In genomic region chr1:36073566-36073965, GRCm38 (mm10) we compare ENCODE assay signal across 9 mouse cellular contexts. TPM values are rescaled to one million over a fixed set of nuclear protein-coding genes. Genes with fewer than 3 reads are reported as not detected.
A peak's percentile ranks its signal among the peaks of the same experiment; 100 is the strongest.
DNase-seq lines count a peak whose midpoint lies in the region; ATAC-seq and TF ChIP-seq lines count a peak whose summit lies in the region.
"Had no signal": no experiment of that assay in that cellular context is flagged by ENCODE, and none has a peak within 500 bp of the region (broad histone marks: within the 10 kb centered on the region; RNA-seq: fewer than 3 reads in every experiment).

No protein-coding gene starts in this region.

- no peak for ATAC-seq in embryonic facial prominence, embryonic 12.5 days (ENCODE audit: insufficient number of reproducible peaks, insufficient read depth, low FRiP score, low TSS enrichment)
- no peak for ATAC-seq in liver, embryonic 11.5 days (replicated peaks; ENCODE audit: low FRiP score)
- ATAC-seq in neural tube, embryonic 14.5 days (ENCODE audit: low read depth), result no peak
- ATAC-seq: forebrain, embryonic 15.5 days had no signal

- H3K9me3 ChIP-seq in embryonic facial prominence, embryonic 12.5 days, result no peaks in the 10 kb centered on the region
- no peaks in the 10 kb centered on the region for H3K9me3 ChIP-seq in embryonic facial prominence, embryonic 10.5 days
- no peaks in the 10 kb centered on the region for H3K9me3 ChIP-seq in liver, embryonic 11.5 days (ENCODE audit: control insufficient read depth, low read length)
- H3K9me3 ChIP-seq in neural tube, embryonic 14.5 days (ENCODE audit: control insufficient read depth, low read length), result no peaks in the 10 kb centered on the region
- H3K9me3 ChIP-seq: forebrain, embryonic 15.5 days had no signal

- peaks cover 3% of the 10 kb centered on the region; the same call in 1 of the 2 replicates for H3K36me3 ChIP-seq in embryonic facial prominence, embryonic 12.5 days
- H3K36me3 ChIP-seq in embryonic facial prominence, embryonic 10.5 days (replicated peaks), result peaks cover 59% of the 10 kb centered on the region
- no peaks in the 10 kb centered on the region for H3K36me3 ChIP-seq in kidney, adult 2 months (ENCODE audit: control insufficient read depth, insufficient read depth, low read length)
- peaks cover 16% of the 10 kb centered on the region for H3K36me3 ChIP-seq in liver, embryonic 11.5 days (ENCODE audit: control insufficient read depth, insufficient read depth, low read length)
- H3K36me3 ChIP-seq in neural tube, embryonic 14.5 days (ENCODE audit: control insufficient read depth, insufficient read depth, low read length), result no peaks in the 10 kb centered on the region
- H3K36me3 ChIP-seq in thymus, adult 2 months (ENCODE audit: control insufficient read depth, insufficient read depth, low read length), result 0 out of 2 replicates have a peak, but pooled peaks cover 12% of the 10 kb centered on the region
- H3K36me3 ChIP-seq: forebrain, embryonic 15.5 days had no signal

- DNase-seq in embryonic facial prominence, embryonic 10.5 days (ENCODE audit: low spot score), result no peak
- peak; percentile 71 for DNase-seq in kidney, adult 2 months
- no peak for DNase-seq in kidney, postnatal 4 days
- DNase-seq in liver, embryonic 11.5 days (ENCODE audit: low spot score), result no peak
- no peak for DNase-seq in frontal cortex, postnatal 14 days (ENCODE audit: low spot score in 2 of 2)
- no peak for DNase-seq in thymus, adult 2 months

- no peaks in the 10 kb centered on the region; the same call in 1 of the 2 replicates for H3K27me3 ChIP-seq in embryonic facial prominence, embryonic 12.5 days
- peaks cover 11% of the 10 kb centered on the region for H3K27me3 ChIP-seq in embryonic facial prominence, embryonic 10.5 days (replicated peaks; ENCODE audit: low read depth, poor library complexity, severe bottlenecking)
- no peaks in the 10 kb centered on the region for H3K27me3 ChIP-seq in kidney, adult 2 months (replicated peaks; ENCODE audit: control insufficient read depth, insufficient read depth, low read length)
- no peaks in the 10 kb centered on the region for H3K27me3 ChIP-seq in liver, embryonic 11.5 days (replicated peaks; ENCODE audit: control insufficient read depth, insufficient read depth, low read length)
- no peaks in the 10 kb centered on the region for H3K27me3 ChIP-seq in neural tube, embryonic 14.5 days (ENCODE audit: control insufficient read depth, insufficient read depth, low read length)
- no peaks in the 10 kb centered on the region for H3K27me3 ChIP-seq in thymus, adult 2 months (ENCODE audit: control insufficient read depth, insufficient read depth, low read length)
- H3K27me3 ChIP-seq: forebrain, embryonic 15.5 days had no signal

- H3K9ac ChIP-seq in embryonic facial prominence, embryonic 12.5 days, result no peak overlapping the region
- H3K9ac ChIP-seq in liver, embryonic 11.5 days (ENCODE audit: low read depth, low read length), result no peak overlapping the region
- no peak overlapping the region for H3K9ac ChIP-seq in neural tube, embryonic 14.5 days (replicated peaks; ENCODE audit: low read depth, low read length)
- H3K9ac ChIP-seq: forebrain, embryonic 15.5 days had no signal

- no peak overlapping the region for H3K4me3 ChIP-seq in embryonic facial prominence, embryonic 12.5 days
- no peak overlapping the region for H3K4me3 ChIP-seq in embryonic facial prominence, embryonic 10.5 days
- H3K4me3 ChIP-seq in kidney, adult 2 months (ENCODE audit: insufficient read depth, low read depth, low read length), result peak overlapping the region; percentile 40
- no peak overlapping the region for H3K4me3 ChIP-seq in liver, embryonic 11.5 days (ENCODE audit: low read depth, low read length)
- H3K4me3 ChIP-seq in neural tube, embryonic 14.5 days (ENCODE audit: low read depth, low read length), result no peak overlapping the region
- H3K4me3 ChIP-seq in thymus, adult 2 months (ENCODE audit: control insufficient read depth, insufficient read depth, low read length), result no peak overlapping the region
- H3K4me3 ChIP-seq: forebrain, embryonic 15.5 days had no signal

- no peak overlapping the region for H3K27ac ChIP-seq in embryonic facial prominence, embryonic 12.5 days
- no peak overlapping the region for H3K27ac ChIP-seq in embryonic facial prominence, embryonic 10.5 days (replicated peaks)
- H3K27ac ChIP-seq in kidney, adult 2 months (ENCODE audit: insufficient read depth, low read depth, low read length), result peak overlapping the region; percentile 80
- H3K27ac ChIP-seq in liver, embryonic 11.5 days (ENCODE audit: low read depth, low read length), result peak overlapping the region; percentile 26; the same call in 1 of the 2 replicates
- no peak overlapping the region for H3K27ac ChIP-seq in neural tube, embryonic 14.5 days (ENCODE audit: low read depth, low read length)
- H3K27ac ChIP-seq in thymus, adult 2 months (ENCODE audit: control insufficient read depth, insufficient read depth, low read length), result no peak overlapping the region
- H3K27ac ChIP-seq: forebrain, embryonic 15.5 days had no signal

- peaks cover 46% of the 10 kb centered on the region for H3K4me1 ChIP-seq in embryonic facial prominence, embryonic 12.5 days
- peaks cover 75% of the 10 kb centered on the region for H3K4me1 ChIP-seq in embryonic facial prominence, embryonic 10.5 days
- peaks cover 69% of the 10 kb centered on the region for H3K4me1 ChIP-seq in kidney, adult 2 months (ENCODE audit: control insufficient read depth, insufficient read depth, low read length)
- H3K4me1 ChIP-seq in liver, embryonic 11.5 days (replicated peaks; ENCODE audit: control insufficient read depth, insufficient read depth, low read length), result peaks cover 69% of the 10 kb centered on the region
- peaks cover 65% of the 10 kb centered on the region for H3K4me1 ChIP-seq in neural tube, embryonic 14.5 days (ENCODE audit: control insufficient read depth, insufficient read depth, low read length)
- peaks cover 37% of the 10 kb centered on the region for H3K4me1 ChIP-seq in thymus, adult 2 months (replicated peaks; ENCODE audit: control insufficient read depth, insufficient read depth, low read length)

- 0 out of 2 replicates have a peak overlapping the region, but pooled peaks have one; percentile 98 for H3K4me2 ChIP-seq in embryonic facial prominence, embryonic 12.5 days (replicated peaks)
- peak overlapping the region; percentile 91; the same call in 1 of the 2 replicates for H3K4me2 ChIP-seq in liver, embryonic 11.5 days
- peak overlapping the region; percentile 98 for H3K4me2 ChIP-seq in neural tube, embryonic 14.5 days (ENCODE audit: low read depth, low read length)

- 72% methylated on average over 8 of the region's 8 CpGs for WGBS in embryonic facial prominence, embryonic 12.5 days
- 80% methylated on average over 8 of the region's 8 CpGs for WGBS in embryonic facial prominence, embryonic 10.5 days
- WGBS in kidney, adult 2 months, result 24% methylated on average over 8 of the region's 8 CpGs
- 86% methylated on average over 8 of the region's 8 CpGs for WGBS in liver, embryonic 11.5 days
- 79% methylated on average over 8 of the region's 8 CpGs for WGBS in neural tube, embryonic 14.5 days
- 85% methylated on average over 8 of the region's 8 CpGs for WGBS in thymus, adult 2 months

- no peak for TF ChIP-seq CTCF in kidney, adult 2 months (conservative IDR thresholded peaks at IDR 0.05; ENCODE audit: insufficient read depth, insufficient read length, low read depth, low read length)
- TF ChIP-seq CTCF in thymus, adult 2 months (IDR thresholded peaks at IDR 0.05; ENCODE audit: borderline replicate concordance, control insufficient read depth, extremely low read depth, insufficient read depth, low read length, poor library complexity), result no peak

- TF ChIP-seq POLR2A in kidney, adult 2 months (IDR thresholded peaks at IDR 0.05; ENCODE audit: low read depth, low read length), result no peak
- no peak for TF ChIP-seq POLR2A in thymus, adult 2 months (IDR thresholded peaks at IDR 0.05; ENCODE audit: control insufficient read depth, extremely low read depth, insufficient read depth, low read length, poor library complexity)

RNA-seq across cellular contexts. Expression of gene Hs6st1, which starts 5.4 kb away (rescaled TPM):
- polyA plus RNA-seq in embryonic facial prominence, embryonic 12.5 days (2016; fragmentation: Nextera tagmentation; extraction: Ambion mirVana), result 9.2 and 18.3 TPM in 2 replicates
- polyA plus RNA-seq in embryonic facial prominence, embryonic 10.5 days (2016; fragmentation: Nextera tagmentation; extraction: Ambion mirVana), result 3.9 and 4.5 TPM in 2 replicates
- 123 and 142 TPM in 2 replicates for polyA plus RNA-seq in kidney, adult 2 months (2012; rRNA removed)
- polyA plus RNA-seq in liver, embryonic 11.5 days (2014; fragmentation: Nextera tagmentation; extraction: Ambion mirVana), result 11.1 and 15.0 TPM in 2 replicates
- 17.7 and 18.1 TPM in 2 replicates for polyA plus RNA-seq in neural tube, embryonic 14.5 days (2014; fragmentation: Nextera tagmentation; extraction: Ambion mirVana)
- polyA plus RNA-seq in thymus, adult 2 months (2012; rRNA removed), result 125 and 128 TPM in 2 replicates

Comparison
In these comparisons a context has a peak if more than half of its experiments do, and no peak if none do; other contexts are left out.
1. H3K27ac ChIP-seq: peak in kidney, adult 2 months (single experiment) and liver, embryonic 11.5 days (single experiment); none in embryonic facial prominence, embryonic 12.5 days (single experiment), embryonic facial prominence, embryonic 10.5 days (single experiment), neural tube, embryonic 14.5 days (single experiment) and thymus, adult 2 months (single experiment).
2. Peak in every context shown above with its lines, with median percentiles within 50 percentile points of each other: H3K4me2 ChIP-seq.